Mouse (Mus musculus): ENCODE measurements around the gene Ranbp6. TPM values are rescaled to one million over a fixed set of nuclear protein-coding genes. Genes with fewer than 3 reads are reported as not detected.

Ranbp6 gene
- polyA plus RNA-seq, 1 experiment = 1.2 TPM

- no peak overlapping the region for H3K4me3 ChIP-seq (ENCODE audit: insufficient read depth, poor library complexity, severe bottlenecking)
- no peaks in the 10 kb centered on the region for H3K27me3 ChIP-seq (ENCODE audit: control insufficient read depth, insufficient read depth, insufficient read length)
- H3ac ChIP-seq (ENCODE audit: control insufficient read depth, insufficient read length, low read depth) = peak overlapping the region; percentile 4
- no peaks in the 10 kb centered on the region for H3K79me2 ChIP-seq (ENCODE audit: control insufficient read depth, insufficient read depth)
- no peaks in the 10 kb centered on the region for H3K79me3 ChIP-seq (ENCODE audit: low read depth)
- H3K36me3 ChIP-seq (ENCODE audit: control insufficient read depth, insufficient read depth) = no peaks in the 10 kb centered on the region
- TF ChIP-seq MYOD1 (IDR thresholded peaks at IDR 0.05; ENCODE audit: control insufficient read depth, insufficient read length, low read depth) (peak; percentile 82), CEBPB (IDR thresholded peaks at IDR 0.05; ENCODE audit: low read depth) (peak; percentile 48), MAX (IDR thresholded peaks at IDR 0.05) (no peak), FOSL1 (IDR thresholded peaks at IDR 0.05; ENCODE audit: insufficient read depth, low read length, poor library complexity, severe bottlenecking) (peak; percentile 17), USF1 (IDR thresholded peaks at IDR 0.05; ENCODE audit: low read depth) (no peak)
These were observed 37.3 kb upstream of the Ranbp6 start for GRCm38 (mm10) chr19:29849924-29850551.

DNA sequence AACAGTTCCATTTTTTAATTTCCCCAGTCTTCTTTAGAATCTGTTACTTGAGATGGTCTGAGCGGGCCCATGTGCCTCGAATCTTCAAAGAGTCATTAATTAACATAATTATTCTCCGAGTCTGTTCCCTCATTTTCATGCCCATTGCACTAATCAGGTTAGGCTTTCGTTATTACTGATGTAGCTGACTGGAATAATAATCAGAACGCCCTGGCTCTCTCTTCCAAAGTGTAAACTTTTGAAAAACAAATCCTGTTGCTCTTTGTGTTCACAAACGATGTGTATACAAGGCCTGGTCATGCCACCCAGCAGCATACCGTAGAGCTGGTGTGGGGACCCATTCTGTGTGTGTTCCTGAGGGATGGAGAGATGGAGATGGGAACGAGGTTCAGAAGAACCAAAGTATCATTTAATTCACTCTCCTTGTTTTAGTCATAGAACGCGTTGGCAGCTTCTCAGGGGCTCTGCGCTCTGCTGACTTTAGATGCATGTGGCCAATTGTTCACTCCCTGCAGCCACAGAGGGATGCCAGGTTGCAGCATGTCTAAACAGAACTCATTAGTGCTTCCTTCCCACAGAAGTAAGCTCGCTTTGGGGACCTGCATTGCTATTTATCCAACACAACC lies 31.4 kb upstream of the Ranbp6 start:
- H3ac ChIP-seq (ENCODE audit: control insufficient read depth, insufficient read length, low read depth) = no peak overlapping the region
- H3K36me3 ChIP-seq (ENCODE audit: control insufficient read depth, insufficient read depth) = no peaks in the 10 kb centered on the region
- no peaks in the 10 kb centered on the region for H3K79me3 ChIP-seq (ENCODE audit: low read depth)
- H3K27me3 ChIP-seq (ENCODE audit: control insufficient read depth, insufficient read depth, insufficient read length) = no peaks in the 10 kb centered on the region
- no peaks in the 10 kb centered on the region for H3K79me2 ChIP-seq (ENCODE audit: control insufficient read depth, insufficient read depth)
- no peak for TF ChIP-seq CEBPB (IDR thresholded peaks at IDR 0.05; ENCODE audit: low read depth)
- no peak for TF ChIP-seq MAX (IDR thresholded peaks at IDR 0.05)
- TF ChIP-seq CTCF (IDR thresholded peaks at IDR 0.05; ENCODE audit: control insufficient read depth, insufficient read depth, insufficient read length) = no peak
- no peak for TF ChIP-seq MYOG (IDR thresholded peaks at IDR 0.05; ENCODE audit: control insufficient read depth, extremely low read depth, insufficient read length)
- TF ChIP-seq FOSL1 (IDR thresholded peaks at IDR 0.05; ENCODE audit: insufficient read depth, low read length, poor library complexity, severe bottlenecking) = no peak
- no peak for TF ChIP-seq MYOD1 (IDR thresholded peaks at IDR 0.05; ENCODE audit: control insufficient read depth, insufficient read length, low read depth)
- TF ChIP-seq USF1 (IDR thresholded peaks at IDR 0.05; ENCODE audit: low read depth) = no peak
- no peak overlapping the region for H3K4me3 ChIP-seq (ENCODE audit: insufficient read depth, poor library complexity, severe bottlenecking)

- Histone ChIP-seq H3K79me3 (ENCODE audit: low read depth) (no peaks in the 10 kb centered on the region), H3K79me2 (ENCODE audit: control insufficient read depth, insufficient read depth) (no peaks in the 10 kb centered on the region), H3ac (ENCODE audit: control insufficient read depth, insufficient read length, low read depth) (no peak overlapping the region), H3K36me3 (ENCODE audit: control insufficient read depth, insufficient read depth) (no peaks in the 10 kb centered on the region), H3K27me3 (ENCODE audit: control insufficient read depth, insufficient read depth, insufficient read length) (no peaks in the 10 kb centered on the region), H3K4me3 (ENCODE audit: insufficient read depth, poor library complexity, severe bottlenecking) (no peak overlapping the region)
- TF ChIP-seq CTCF (IDR thresholded peaks at IDR 0.05; ENCODE audit: control insufficient read depth, insufficient read depth, insufficient read length) (no peak), MYOG (IDR thresholded peaks at IDR 0.05; ENCODE audit: control insufficient read depth, extremely low read depth, insufficient read length) (no peak), USF1 (IDR thresholded peaks at IDR 0.05; ENCODE audit: low read depth) (no peak), FOSL1 (IDR thresholded peaks at IDR 0.05; ENCODE audit: insufficient read depth, low read length, poor library complexity, severe bottlenecking) (no peak), MAX (IDR thresholded peaks at IDR 0.05) (no peak), MYOD1 (IDR thresholded peaks at IDR 0.05; ENCODE audit: control insufficient read depth, insufficient read length, low read depth) (no peak), CEBPB (IDR thresholded peaks at IDR 0.05; ENCODE audit: low read depth) (no peak)
These were observed 30.9 kb upstream of the Ranbp6 start for GRCm38 (mm10) chr19:29843641-29844035.

- no peaks in the 10 kb centered on the region for H3K36me3 ChIP-seq (ENCODE audit: control insufficient read depth, insufficient read depth)
- H3K79me2 ChIP-seq (ENCODE audit: control insufficient read depth, insufficient read depth) = no peaks in the 10 kb centered on the region
- no peak overlapping the region for H3ac ChIP-seq (ENCODE audit: control insufficient read depth, insufficient read length, low read depth)
- TF ChIP-seq CEBPB (IDR thresholded peaks at IDR 0.05; ENCODE audit: low read depth) (no peak), FOSL1 (IDR thresholded peaks at IDR 0.05; ENCODE audit: insufficient read depth, low read length, poor library complexity, severe bottlenecking) (no peak), MYOG (IDR thresholded peaks at IDR 0.05; ENCODE audit: control insufficient read depth, extremely low read depth, insufficient read length) (no peak), CTCF (IDR thresholded peaks at IDR 0.05; ENCODE audit: control insufficient read depth, insufficient read depth, insufficient read length) (no peak), USF1 (IDR thresholded peaks at IDR 0.05; ENCODE audit: low read depth) (no peak), MAX (IDR thresholded peaks at IDR 0.05) (no peak)
- no peaks in the 10 kb centered on the region for H3K27me3 ChIP-seq (ENCODE audit: control insufficient read depth, insufficient read depth, insufficient read length)
- no peak overlapping the region for H3K4me3 ChIP-seq (ENCODE audit: insufficient read depth, poor library complexity, severe bottlenecking)
- H3K79me3 ChIP-seq (ENCODE audit: low read depth) = no peaks in the 10 kb centered on the region
These were observed 30.2 kb upstream of the Ranbp6 start for GRCm38 (mm10) chr19:29842973-29843372.

- Histone ChIP-seq H3ac (ENCODE audit: control insufficient read depth, insufficient read length, low read depth) (no peak overlapping the region), H3K27me3 (ENCODE audit: control insufficient read depth, insufficient read depth, insufficient read length) (no peaks in the 10 kb centered on the region), H3K36me3 (ENCODE audit: control insufficient read depth, insufficient read depth) (no peaks in the 10 kb centered on the region), H3K79me3 (ENCODE audit: low read depth) (no peaks in the 10 kb centered on the region), H3K79me2 (ENCODE audit: control insufficient read depth, insufficient read depth) (no peaks in the 10 kb centered on the region), H3K4me3 (ENCODE audit: insufficient read depth, poor library complexity, severe bottlenecking) (no peak overlapping the region)
- TF ChIP-seq CEBPB (IDR thresholded peaks at IDR 0.05; ENCODE audit: low read depth) (peak; percentile 79), MYOG (IDR thresholded peaks at IDR 0.05; ENCODE audit: control insufficient read depth, extremely low read depth, insufficient read length) (no peak)
These were observed 27.9 kb upstream of the Ranbp6 start for GRCm38 (mm10) chr19:29840642-29841041.

GRCm38 (mm10) chr19:29838636-29839135 lies 25.9 kb upstream of the Ranbp6 start:
- no peaks in the 10 kb centered on the region for H3K36me3 ChIP-seq (ENCODE audit: control insufficient read depth, insufficient read depth)
- H3ac ChIP-seq (ENCODE audit: control insufficient read depth, insufficient read length, low read depth) = no peak overlapping the region
- H3K27me3 ChIP-seq (ENCODE audit: control insufficient read depth, insufficient read depth, insufficient read length) = no peaks in the 10 kb centered on the region
- H3K4me3 ChIP-seq (ENCODE audit: insufficient read depth, poor library complexity, severe bottlenecking) = no peak overlapping the region
- no peaks in the 10 kb centered on the region for H3K79me2 ChIP-seq (ENCODE audit: control insufficient read depth, insufficient read depth)
- H3K79me3 ChIP-seq (ENCODE audit: low read depth) = no peaks in the 10 kb centered on the region
- no peak for TF ChIP-seq MYOD1 (IDR thresholded peaks at IDR 0.05; ENCODE audit: control insufficient read depth, insufficient read length, low read depth)
- no peak for TF ChIP-seq USF1 (IDR thresholded peaks at IDR 0.05; ENCODE audit: low read depth)
- no peak for TF ChIP-seq MYOG (IDR thresholded peaks at IDR 0.05; ENCODE audit: control insufficient read depth, extremely low read depth, insufficient read length)

Measured in C2C12 (cell line).